Mouse (Mus musculus) testis, adult 2 months (tissue): Measurements from ENCODE around the gene Notch1. TPM values are rescaled to one million over a fixed set of nuclear protein-coding genes. Genes with fewer than 3 reads are reported as not detected.

Source experiments
- H3K27ac ChIP-seq: fragments of 200-500 bp; 2 replicates; pipeline ENCODE4 v1.5.1; 2012; ENCODE audit warnings: low read depth, low read length; ENCODE audit not compliant: control insufficient read depth, insufficient read depth
- H3K27me3 ChIP-seq: fragments of 200-500 bp; 2 replicates; pipeline ENCODE4 v1.6.1; 2012; ENCODE audit warnings: mild to moderate bottlenecking, low read length, moderate library complexity; ENCODE audit not compliant: control insufficient read depth, insufficient read depth
- H3K36me3 ChIP-seq: fragments of 200-500 bp; 2 replicates; pipeline ENCODE4 v1.6.1; 2012; ENCODE audit warnings: mild to moderate bottlenecking, low read length; ENCODE audit not compliant: control insufficient read depth, insufficient read depth
- H3K4me1 ChIP-seq: fragments of 200-500 bp; 2 replicates; pipeline ENCODE4 v1.6.1; 2012; ENCODE audit warnings: low read length; ENCODE audit not compliant: control insufficient read depth, insufficient read depth
- H3K4me3 ChIP-seq: fragments of 200-500 bp; 2 replicates; pipeline ENCODE4 v1.5.1; 2012; ENCODE audit warnings: low read depth, mild to moderate bottlenecking, low read length, moderate library complexity, mixed read lengths; ENCODE audit not compliant: control insufficient read depth
- CTCF ChIP-seq: fragments of 200-500 bp; IDR thresholded peaks from 2 replicates; pipeline ENCODE4 v1.5.1; 2012; ENCODE audit warnings: low read depth, mild to moderate bottlenecking, inconsistent platforms, low read length, moderate library complexity; ENCODE audit not compliant: control insufficient read depth, insufficient read depth, insufficient replicate concordance
- POLR2A ChIP-seq: fragments of 200-500 bp; IDR thresholded peaks from 2 replicates; pipeline ENCODE4 v1.6.1; 2012; ENCODE audit warnings: low read depth, mild to moderate bottlenecking, inconsistent platforms, low read length, moderate library complexity; ENCODE audit not compliant: control insufficient read depth
- polyA plus RNA-seq: library from polyadenylated mRNA; depleted of rRNA; stranded (reverse); fragments of >200 nt; gene quantifications from 2 replicates; pipeline ENCODE4 v1.2.3, GENCODE M21; 2012

Notch1 gene
- polyA plus RNA-seq, 1 experiment = 3.0 TPM

DNA sequence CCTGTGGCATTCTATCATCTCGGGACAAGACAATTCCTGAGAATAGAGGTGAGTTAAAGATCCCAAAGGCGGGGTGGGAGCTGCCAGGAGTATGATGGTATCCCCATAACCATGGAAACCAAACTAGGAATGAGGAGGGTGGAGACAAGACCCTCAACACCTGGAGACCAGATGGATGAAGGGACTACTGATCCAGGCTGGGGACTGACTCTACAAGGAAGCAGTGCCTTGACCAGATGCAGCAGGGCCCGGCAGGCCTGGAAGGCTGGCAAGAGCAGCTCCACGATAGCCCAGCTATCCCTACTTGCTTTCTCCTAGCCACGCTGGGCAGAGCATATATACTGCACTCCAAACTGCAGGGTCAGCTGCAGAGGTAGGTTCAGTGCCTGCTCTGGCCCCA lies 524 bp upstream of the Notch1 start:
- no peak overlapping the region for H3K27ac ChIP-seq
- H3K4me3 ChIP-seq = no peak overlapping the region
- TF ChIP-seq POLR2A (no peak), CTCF (no peak)
- no peaks in the 10 kb centered on the region for H3K36me3 ChIP-seq
- H3K4me1 ChIP-seq = no peaks in the 10 kb centered on the region
- H3K27me3 ChIP-seq = no peaks in the 10 kb centered on the region

DNA sequence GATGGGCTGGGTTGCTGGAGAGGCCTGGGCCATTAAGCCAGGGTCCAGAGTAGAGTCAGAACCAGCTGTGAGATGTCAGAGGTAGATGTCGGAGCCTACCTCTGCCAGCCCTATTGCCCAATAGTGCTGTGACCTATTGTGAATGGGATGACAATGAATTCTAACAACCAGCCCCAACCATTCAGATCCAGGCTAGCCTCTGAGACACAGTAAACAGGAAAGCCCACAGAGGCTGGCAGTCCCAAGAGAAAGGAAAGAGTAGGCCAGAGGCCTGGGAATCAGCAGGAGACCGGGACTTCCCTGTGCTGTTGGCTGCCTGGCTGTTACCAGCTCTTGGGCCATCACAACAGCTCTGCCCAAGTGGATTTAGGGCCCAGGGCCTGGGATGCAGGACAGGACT lies 1.1 kb downstream of the Notch1 start:
- H3K27ac ChIP-seq = no peak overlapping the region
- no peak for TF ChIP-seq POLR2A
- TF ChIP-seq CTCF = no peak

DNA sequence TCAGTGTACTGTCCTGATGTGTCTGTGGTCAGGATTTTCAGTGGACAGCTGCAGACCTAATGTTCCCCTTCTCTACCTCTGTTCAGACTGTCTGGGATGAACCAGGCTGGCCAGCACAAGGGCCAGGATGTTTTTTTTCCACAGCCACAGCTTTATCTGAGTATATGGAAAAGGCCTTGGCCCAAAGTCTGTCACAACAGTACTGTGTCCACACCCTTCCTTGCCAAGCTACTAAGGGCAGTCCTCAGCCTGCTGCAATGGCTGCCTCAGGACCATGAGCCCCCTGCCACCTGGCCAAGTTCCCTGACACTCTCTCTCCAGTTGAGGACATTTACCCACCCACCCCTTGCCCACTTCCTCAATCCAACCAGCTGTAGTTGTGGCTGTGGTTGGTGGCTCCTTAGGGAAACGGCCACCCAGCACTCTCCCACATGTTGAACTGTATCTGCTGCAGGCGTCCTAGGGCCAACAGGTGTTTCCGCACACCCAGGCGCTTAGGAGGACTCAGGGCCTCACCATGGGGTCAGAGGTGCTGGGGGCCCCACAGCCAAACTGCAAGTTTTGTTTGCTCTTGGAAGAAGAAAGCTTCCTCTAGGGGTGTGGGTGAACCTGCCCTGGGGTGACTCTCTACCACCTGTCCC lies 3.2 kb downstream of the Notch1 start:
- Histone ChIP-seq H3K27me3 (no peaks in the 10 kb centered on the region), H3K36me3 (no peaks in the 10 kb centered on the region), H3K4me1 (no peaks in the 10 kb centered on the region), H3K4me3 (no peak overlapping the region), H3K27ac (no peak overlapping the region)
- no peak for TF ChIP-seq POLR2A
- TF ChIP-seq CTCF = no peak

More for the DNA sequence above, 1.1 kb downstream of the Notch1 start:
- Histone ChIP-seq H3K36me3 (no peaks in the 10 kb centered on the region), H3K4me1 (no peaks in the 10 kb centered on the region), H3K4me3 (no peak overlapping the region), H3K27me3 (no peaks in the 10 kb centered on the region)

DNA sequence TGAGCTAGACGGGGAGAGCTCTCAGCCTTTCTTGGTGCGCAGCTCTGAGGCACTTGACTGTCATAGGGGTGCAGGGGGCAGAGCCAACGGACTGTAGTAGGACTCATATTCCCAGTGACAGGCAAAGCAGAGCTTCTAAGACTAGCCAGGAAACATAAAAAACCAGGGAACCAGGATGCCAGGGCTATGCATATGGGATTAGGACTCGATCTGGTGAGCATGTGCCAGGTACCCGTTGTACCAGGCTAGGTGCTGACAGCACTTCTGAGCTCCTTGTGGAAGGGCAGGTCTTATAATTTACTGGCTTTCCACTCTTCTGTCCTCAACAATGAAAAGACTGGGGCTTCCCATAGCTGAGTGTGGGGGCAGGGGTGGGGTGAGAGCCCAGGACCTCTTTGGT lies 7.8 kb downstream of the Notch1 start:
- H3K4me3 ChIP-seq = no peak overlapping the region
- no peak overlapping the region for H3K27ac ChIP-seq
- TF ChIP-seq CTCF (no peak), POLR2A (no peak)
- peaks cover 5% of the 10 kb centered on the region for H3K4me1 ChIP-seq
- no peaks in the 10 kb centered on the region for H3K27me3 ChIP-seq
- H3K36me3 ChIP-seq = no peaks in the 10 kb centered on the region

DNA sequence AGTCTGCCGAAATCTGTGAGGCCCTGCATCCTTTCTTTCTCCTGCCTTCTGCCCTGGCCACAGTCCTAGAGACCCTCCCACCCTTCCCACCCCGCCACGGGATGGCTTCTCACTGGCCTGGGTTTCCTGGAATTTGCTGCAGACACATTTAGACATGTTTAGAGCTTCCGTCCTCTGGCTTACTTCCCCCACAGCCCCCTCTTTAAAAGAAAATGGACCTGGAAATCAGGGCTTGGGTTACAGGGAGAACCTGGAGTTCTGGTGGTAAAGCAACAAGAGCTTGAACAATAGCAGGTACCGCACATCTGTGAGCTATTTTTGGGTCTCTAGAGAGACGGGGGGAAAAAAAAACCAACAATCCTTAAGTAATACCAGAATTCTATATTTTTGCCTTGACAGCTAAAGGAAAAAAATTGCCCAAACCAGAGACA lies 8.5 kb downstream of the Notch1 start:
- no peaks in the 10 kb centered on the region for H3K36me3 ChIP-seq
- H3K27me3 ChIP-seq = no peaks in the 10 kb centered on the region
- H3K4me1 ChIP-seq = peaks cover 11% of the 10 kb centered on the region
- no peak overlapping the region for H3K4me3 ChIP-seq
- TF ChIP-seq CTCF = no peak
- no peak for TF ChIP-seq POLR2A
- H3K27ac ChIP-seq = no peak overlapping the region

DNA sequence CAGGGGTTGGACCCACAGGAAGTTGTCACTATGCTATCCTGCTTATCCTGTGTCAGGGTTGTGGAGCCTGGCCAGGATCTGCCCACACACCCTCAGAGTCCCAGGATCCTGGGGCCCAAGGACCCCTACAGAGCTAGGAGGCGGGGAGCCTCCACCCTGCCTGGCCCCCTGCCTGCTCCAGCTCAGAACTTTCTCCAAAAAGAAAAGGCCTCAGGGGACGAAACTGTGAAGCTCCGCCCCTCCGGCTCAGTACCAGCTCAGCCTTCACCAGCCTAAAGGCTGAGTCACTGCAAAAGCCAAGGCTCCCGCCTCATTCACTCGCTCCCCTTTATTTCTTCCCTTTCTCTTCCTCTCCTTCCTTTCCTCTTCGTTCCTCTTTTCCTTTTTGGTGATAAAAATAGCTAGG lies 9.0 kb downstream of the Notch1 start:
- Histone ChIP-seq H3K27ac (peak overlapping the region; percentile 54; the same call in 1 of the 2 replicates), H3K36me3 (no peaks in the 10 kb centered on the region), H3K4me1 (peaks cover 14% of the 10 kb centered on the region), H3K4me3 (no peak overlapping the region), H3K27me3 (no peaks in the 10 kb centered on the region)
- TF ChIP-seq POLR2A (no peak), CTCF (no peak)

DNA sequence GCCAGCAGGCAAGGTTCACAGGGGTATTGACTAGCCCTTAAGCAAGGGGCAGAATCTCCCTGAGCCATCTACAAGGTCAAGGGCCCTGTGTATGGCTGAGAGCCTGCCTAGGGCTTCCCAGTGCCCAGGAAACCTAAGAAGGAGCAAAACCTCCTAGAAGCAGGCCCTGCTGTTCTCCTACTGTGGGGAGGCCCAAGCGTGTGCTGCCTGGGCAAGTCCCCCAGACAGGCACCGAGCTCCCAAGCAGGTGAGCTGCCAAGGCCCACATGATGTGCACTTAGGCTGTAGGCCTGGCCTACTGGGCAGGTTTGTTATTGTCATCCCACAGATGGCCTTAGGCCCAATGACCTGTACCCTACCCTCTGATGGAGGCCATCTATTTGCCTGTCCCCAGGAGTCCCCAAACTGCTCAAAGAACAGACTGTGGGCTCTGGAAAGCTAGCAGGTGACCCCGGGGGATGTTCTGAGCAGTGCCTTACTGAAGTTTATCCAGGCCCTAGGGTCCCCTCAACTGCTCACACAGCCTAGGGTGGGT lies 9.7 kb downstream of the Notch1 start:
- no peak overlapping the region for H3K27ac ChIP-seq
- peaks cover 18% of the 10 kb centered on the region for H3K4me1 ChIP-seq
- H3K36me3 ChIP-seq = no peaks in the 10 kb centered on the region
- no peaks in the 10 kb centered on the region; the same call in 1 of the 2 replicates for H3K27me3 ChIP-seq
- no peak for TF ChIP-seq CTCF
- no peak for TF ChIP-seq POLR2A
- H3K4me3 ChIP-seq = no peak overlapping the region
